Mouse (Mus musculus) cortical plate, adult 2 months (tissue): ENCODE measurements around the gene Snapc2. TPM values are rescaled to one million over a fixed set of nuclear protein-coding genes. Genes with fewer than 3 reads are reported as not detected.

Source experiments
- H3K27ac ChIP-seq: fragments of 200-500 bp; 2 replicates; pipeline ENCODE4 v1.5.1; 2012; ENCODE audit warnings: low read length, control low read depth, inconsistent platforms; ENCODE audit not compliant: insufficient read depth
- H3K4me1 ChIP-seq: fragments of 200-500 bp; 2 replicates; pipeline ENCODE4 v1.6.1; 2011; ENCODE audit warnings: low read length; ENCODE audit not compliant: control insufficient read depth, insufficient read depth
- H3K4me3 ChIP-seq: fragments of 200-500 bp; 2 replicates; pipeline ENCODE4 v1.5.1; 2011; ENCODE audit warnings: mild to moderate bottlenecking, low read length, control low read depth; ENCODE audit not compliant: insufficient read depth
- CTCF ChIP-seq: fragments of 200-500 bp; IDR thresholded peaks from 2 replicates; pipeline ENCODE4 v1.5.1; 2011; ENCODE audit warnings: mild to moderate bottlenecking, control low read depth, low read length; ENCODE audit not compliant: insufficient read depth; ENCODE audit errors: extremely low read depth
- POLR2A ChIP-seq: fragments of 200-500 bp; IDR thresholded peaks from 2 replicates; pipeline ENCODE4 v1.6.1; 2011; ENCODE audit warnings: mild to moderate bottlenecking, low read length, control low read depth; ENCODE audit not compliant: insufficient read depth; ENCODE audit errors: extremely low read depth
- polyA plus RNA-seq: library from polyadenylated mRNA; depleted of rRNA; stranded (reverse); fragments of >200 nt; gene quantifications from 2 replicates; pipeline ENCODE4 v1.2.3, GENCODE M21; 2012

The Snapc2 gene
- polyA plus RNA-seq, 1 experiment: 48.8 TPM

DNA sequence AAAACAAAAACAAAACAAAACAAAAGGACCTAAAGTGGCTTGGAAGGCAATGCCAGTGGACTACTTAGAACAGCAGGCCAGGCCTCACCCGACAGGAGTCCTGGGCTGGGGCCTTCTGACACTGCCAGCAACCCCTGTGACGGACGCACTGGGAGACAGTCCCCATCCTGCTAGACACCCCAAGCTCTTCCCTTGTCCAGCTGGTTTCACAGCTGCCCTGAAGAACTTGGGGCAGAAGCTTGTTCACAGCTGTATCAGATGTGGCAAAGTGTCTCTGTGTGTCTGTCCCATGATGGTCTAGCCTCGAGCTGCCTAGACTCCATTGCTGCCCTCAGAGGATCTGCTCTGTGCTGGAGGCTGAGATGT is 6.9 kb downstream of the Snapc2 start:
- Histone ChIP-seq H3K4me3 (no peak overlapping the region), H3K27ac (no peak overlapping the region), H3K4me1 (peaks cover 12% of the 10 kb centered on the region)
- TF ChIP-seq POLR2A (no peak), CTCF (no peak)

DNA sequence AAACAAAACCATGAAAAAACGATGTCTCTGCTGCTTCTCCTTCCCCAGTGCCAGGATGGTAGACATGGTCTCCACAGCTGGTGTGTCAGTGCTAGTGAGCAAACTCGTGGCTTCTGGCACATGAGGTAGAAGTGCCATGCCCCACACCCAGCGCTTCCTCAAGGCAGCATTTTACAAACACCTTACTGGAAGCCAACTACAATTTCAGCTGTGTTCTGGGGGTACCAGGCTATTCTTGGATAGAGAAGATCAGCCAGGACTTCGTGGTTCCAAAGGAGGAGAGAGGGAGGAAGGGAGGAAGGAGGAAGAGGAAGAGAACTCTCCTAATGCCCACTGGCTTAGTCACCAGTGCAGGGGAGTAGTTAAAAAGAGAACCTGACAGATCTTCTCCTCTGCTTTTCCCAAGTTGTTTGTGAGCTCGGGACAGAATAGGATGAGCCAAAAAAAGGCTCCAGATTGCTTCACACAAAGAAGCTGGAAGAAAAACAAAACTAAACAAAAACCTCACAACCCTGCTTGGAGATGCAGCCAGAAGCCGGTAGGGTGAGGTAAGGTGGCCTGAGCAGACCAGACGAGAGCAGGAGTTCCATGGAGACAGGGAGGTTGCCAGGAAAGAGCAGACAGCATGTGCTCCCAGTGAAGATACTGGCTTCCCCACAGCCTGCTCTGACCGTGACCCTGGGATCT is 10.4 kb downstream of the Snapc2 start:
- peaks cover 12% of the 10 kb centered on the region for H3K4me1 ChIP-seq
- TF ChIP-seq CTCF: no peak
- no peak for TF ChIP-seq POLR2A
- H3K27ac ChIP-seq: peak overlapping the region; percentile 41; the same call in 1 of the 2 replicates
- no peak overlapping the region for H3K4me3 ChIP-seq

DNA sequence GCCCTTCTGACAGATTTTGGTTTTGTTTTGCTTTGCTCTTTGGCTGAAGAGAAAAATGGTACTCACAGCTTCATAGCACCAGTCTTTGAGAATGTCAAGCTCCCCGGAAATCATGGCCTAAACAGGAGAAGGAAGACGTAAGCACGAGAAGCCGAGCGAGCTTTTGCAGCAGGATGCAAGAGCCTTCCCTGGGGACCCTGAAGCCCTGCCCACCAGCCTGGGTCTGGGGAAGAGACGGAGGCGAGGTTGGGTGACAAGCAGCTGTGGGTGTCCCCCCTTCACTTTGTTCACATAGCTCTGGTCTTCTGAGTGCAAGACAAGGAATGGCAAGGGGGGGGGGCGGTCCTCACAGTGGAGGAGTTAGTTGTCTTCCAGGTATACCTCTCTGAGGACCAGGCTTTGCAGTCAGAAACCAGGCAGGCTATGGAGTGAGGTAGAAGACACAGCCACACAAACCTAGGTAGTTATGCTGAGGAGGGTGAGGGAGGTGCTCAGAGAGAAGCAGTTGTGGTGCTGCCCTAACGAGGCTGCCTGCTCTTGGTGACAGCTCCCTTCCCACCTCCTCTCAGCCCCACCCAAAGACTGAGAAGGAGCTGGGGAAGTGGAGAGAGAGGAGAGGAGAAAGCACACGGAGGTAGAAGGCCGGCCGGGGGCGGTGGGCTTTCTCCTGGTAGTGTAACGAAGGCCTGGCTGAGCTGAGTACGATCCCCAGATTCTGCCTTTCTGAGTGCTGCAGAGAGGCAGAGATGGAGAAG is 12.5 kb downstream of the Snapc2 start:
- Histone ChIP-seq H3K4me3 (no peak overlapping the region), H3K27ac (peak overlapping the region; percentile 39), H3K4me1 (peaks cover 9% of the 10 kb centered on the region)
- TF ChIP-seq CTCF (no peak), POLR2A (0 out of 2 replicates have a peak, but pooled peaks have one; percentile 10)

DNA sequence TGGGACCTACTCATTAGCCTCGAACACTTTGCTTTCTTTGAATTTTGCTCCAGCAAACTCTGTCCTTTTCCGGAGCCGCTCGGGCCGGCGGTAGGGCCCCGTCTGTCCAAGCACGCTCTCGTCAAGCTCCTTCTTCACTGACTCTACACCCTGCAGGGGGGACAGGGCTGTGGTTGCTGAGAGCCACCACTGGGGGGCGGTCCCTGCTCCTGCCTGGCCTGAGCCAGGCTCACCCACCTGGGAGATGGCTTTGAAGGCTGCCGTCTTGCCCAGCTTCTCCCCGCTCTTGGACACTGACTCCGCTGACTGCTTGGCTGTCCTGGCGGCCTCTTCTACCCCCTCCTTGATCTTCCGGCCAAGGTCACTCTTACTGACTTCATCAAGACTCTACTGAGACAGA is 14.7 kb downstream of the Snapc2 start:
- H3K4me3 ChIP-seq: no peak overlapping the region
- H3K27ac ChIP-seq: no peak overlapping the region
- H3K4me1 ChIP-seq: peaks cover 6% of the 10 kb centered on the region
- no peak for TF ChIP-seq POLR2A
- no peak for TF ChIP-seq CTCF

DNA sequence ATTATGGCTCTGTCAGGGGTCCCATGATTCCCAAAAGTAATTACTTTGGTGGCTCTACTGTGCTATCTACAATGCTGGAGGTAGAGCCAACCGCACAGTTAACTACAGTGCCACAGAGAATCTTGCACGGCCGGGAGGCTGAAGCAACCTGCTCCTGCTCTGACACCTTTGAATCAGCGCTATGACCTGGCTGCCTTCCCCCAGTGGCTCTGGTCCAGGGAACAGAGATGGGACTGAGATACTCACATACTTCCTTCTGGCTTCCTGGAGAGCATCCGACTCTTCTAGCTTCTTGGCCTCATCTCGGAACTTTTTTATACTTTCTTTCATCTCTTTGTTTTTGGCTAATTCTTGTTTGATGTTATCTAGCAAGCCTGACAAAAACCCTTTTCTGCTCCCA is 16.7 kb downstream of the Snapc2 start:
- no peak overlapping the region for H3K27ac ChIP-seq
- no peak for TF ChIP-seq POLR2A
- no peak for TF ChIP-seq CTCF
- H3K4me3 ChIP-seq: no peak overlapping the region
- peaks cover 2% of the 10 kb centered on the region; the same call in 1 of the 2 replicates for H3K4me1 ChIP-seq

DNA sequence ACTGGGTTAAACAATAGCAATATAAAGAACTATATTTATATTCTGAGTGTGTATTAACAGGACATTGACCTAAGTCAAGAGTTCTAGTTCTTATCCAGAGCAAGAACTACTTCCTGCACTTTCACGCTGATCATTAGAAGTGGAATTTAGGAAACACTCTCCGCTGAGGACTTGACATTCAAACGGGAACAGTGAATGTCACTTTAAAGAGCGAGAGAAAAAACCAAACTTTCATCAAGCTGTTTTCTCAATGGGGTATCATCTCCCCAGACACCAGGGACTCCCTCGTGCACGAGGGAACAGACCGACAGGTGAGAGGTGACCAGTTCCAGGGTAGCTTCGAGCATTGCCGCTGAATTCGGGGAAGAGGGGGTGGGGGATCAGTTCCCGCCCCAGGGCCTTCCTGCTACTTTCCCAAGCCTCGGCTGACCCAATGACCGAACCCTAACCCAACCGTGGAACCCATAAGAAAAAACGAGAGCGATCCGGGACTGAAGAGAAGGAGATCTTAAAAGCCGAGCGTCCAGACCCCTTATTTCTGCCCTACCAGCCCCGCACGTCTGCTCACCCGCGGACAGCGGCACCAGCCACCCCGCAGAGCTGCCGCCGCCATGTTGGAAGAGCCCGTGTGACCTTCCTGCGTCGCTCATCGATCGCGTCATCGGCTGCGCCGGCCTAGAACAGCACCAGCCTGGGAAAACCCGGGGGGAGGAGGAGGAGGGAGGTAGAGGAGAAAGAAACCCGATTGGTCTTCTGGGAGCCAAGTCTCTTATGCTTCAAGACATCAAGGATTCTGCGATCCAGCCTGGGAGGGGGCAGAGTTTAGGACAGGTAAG is 22.6 kb downstream of the Snapc2 start, which contains the start of gene Timm44:
Gene Timm44, minus strand, starts transcription at position 639 of the 836 bp plus-strand sequence.
- peaks cover 2% of the 10 kb centered on the region; the same call in 1 of the 2 replicates for H3K4me1 ChIP-seq
- H3K27ac ChIP-seq: 0 out of 2 replicates have a peak within 1 kb of the TSS, but pooled peaks have one; percentile 16
- TF ChIP-seq POLR2A (peak; percentile 78), CTCF (no peak)
- peak within 1 kb of the TSS; percentile 43 for H3K4me3 ChIP-seq

DNA sequence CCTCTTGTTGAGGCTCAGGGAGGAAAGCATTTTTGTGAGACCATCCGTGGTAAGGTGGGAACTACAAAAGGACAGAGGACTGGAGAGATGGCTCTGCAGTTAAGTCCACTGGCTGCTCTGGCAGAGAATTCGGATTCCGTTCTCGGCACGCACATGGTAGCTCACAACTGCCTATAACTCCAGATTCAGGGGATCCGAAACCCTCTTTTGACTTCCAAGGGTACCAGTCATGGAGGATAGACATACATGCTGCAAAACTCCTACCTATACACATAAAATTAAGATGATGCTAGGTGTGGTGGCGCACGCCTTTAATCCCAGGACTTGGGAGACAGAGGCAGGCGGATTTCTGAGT is 23.2 kb downstream of the Snapc2 start:
- H3K4me3 ChIP-seq: peak overlapping the region; percentile 43
- H3K27ac ChIP-seq: 0 out of 2 replicates have a peak overlapping the region, but pooled peaks have one; percentile 16

DNA sequence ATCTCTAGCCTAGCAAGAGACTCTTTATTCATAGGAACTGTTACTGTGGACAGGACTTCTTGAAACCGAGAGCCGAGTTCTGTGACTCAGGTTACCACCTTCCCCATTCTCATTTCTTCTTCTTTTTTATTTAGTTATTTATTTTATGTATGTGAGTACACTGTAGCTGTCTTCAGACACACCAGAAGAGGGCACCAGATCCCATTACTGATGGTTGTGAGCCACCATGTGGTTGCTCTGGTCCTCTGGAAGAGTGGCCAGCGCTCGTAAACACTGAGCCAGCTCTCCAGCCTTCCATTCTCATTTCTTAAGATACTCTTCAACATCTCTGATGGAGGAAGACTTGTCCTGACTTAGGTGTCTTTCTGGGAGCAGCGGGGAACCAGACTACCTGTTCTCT is 39.9 kb downstream of the Snapc2 start:
- H3K27ac ChIP-seq: no peak overlapping the region
- H3K4me3 ChIP-seq: no peak overlapping the region
- no peaks in the 10 kb centered on the region for H3K4me1 ChIP-seq
- TF ChIP-seq CTCF: no peak
- no peak for TF ChIP-seq POLR2A

More for the DNA sequence above, 23.2 kb downstream of the Snapc2 start:
- TF ChIP-seq POLR2A (0 out of 2 replicates have a peak, but pooled peaks have one; percentile 5), CTCF (no peak)
- H3K4me1 ChIP-seq: peaks cover 2% of the 10 kb centered on the region; the same call in 1 of the 2 replicates

DNA sequence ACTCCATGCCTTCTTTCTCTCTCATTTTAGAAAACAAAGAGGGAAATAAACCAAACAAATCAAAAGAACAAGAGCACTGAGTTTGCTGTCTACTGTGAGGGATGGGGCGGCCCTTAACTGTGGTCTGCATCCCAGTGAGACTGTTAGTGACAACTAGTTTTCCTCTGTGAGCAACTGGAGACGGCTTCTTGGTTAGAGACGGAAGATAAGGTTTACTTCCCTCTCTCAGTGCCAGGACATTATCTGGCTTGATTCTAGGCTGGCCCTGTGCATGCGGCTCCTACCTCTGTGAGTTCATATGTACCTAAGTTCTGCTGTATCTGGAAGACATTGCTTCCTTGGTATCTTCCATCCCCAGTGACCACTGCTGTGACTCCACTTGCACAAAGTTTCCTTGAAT is 44.9 kb downstream of the Snapc2 start:
- H3K27ac ChIP-seq: no peak overlapping the region
- no peak for TF ChIP-seq CTCF
- no peak for TF ChIP-seq POLR2A
- H3K4me3 ChIP-seq: no peak overlapping the region
- H3K4me1 ChIP-seq: no peaks in the 10 kb centered on the region
